Mouse (Mus musculus) ES-E14 (cell line): ENCODE results near the gene Ost4. TPM values are rescaled to one million over a fixed set of nuclear protein-coding genes. Genes with fewer than 3 reads are reported as not detected.

Experiments used
- DNase-seq: peaks from one replicate; pipeline ENCODE4 v3.0.0-alpha.2; 2013; ENCODE audit warnings: low read depth, low spot score
- H3K27ac ChIP-seq: 2 replicates; pipeline ENCODE4 v1.5.1; 2012; ENCODE audit warnings: low read depth, mild to moderate bottlenecking, low read length, moderate library complexity, mixed read lengths; ENCODE audit not compliant: poor library complexity, insufficient read depth, severe bottlenecking
- H3K36me3 ChIP-seq: 2 replicates; pipeline ENCODE4 v1.6.1; 2012; ENCODE audit warnings: mild to moderate bottlenecking, low read length, moderate library complexity, mixed read lengths; ENCODE audit not compliant: control insufficient read depth, poor library complexity, insufficient read depth, severe bottlenecking
- H3K4me1 ChIP-seq, 2 experiments: fragments of 150-350 bp in 1 of 2; sonication (generic) in 1 of 2; 2 replicates each; pipeline ENCODE4 v1.6.1; 2012; ENCODE audit warnings: low read length in 2 of 2, mild to moderate bottlenecking in 1 of 2, mixed read lengths in 1 of 2; ENCODE audit not compliant: control insufficient read depth in 2 of 2, insufficient read depth in 2 of 2, poor library complexity in 1 of 2
- H3K4me3 ChIP-seq, 2 experiments: fragments of 150-350 bp in 1 of 2; sonication (generic) in 1 of 2; 2 replicates each; pipeline ENCODE4 v1.5.1; 2012; ENCODE audit warnings: low read length in 2 of 2, low read depth in 1 of 2, mild to moderate bottlenecking in 1 of 2, mixed read lengths in 1 of 2; ENCODE audit not compliant: insufficient read depth in 1 of 2, poor library complexity in 1 of 2, severe bottlenecking in 1 of 2
- H3K9ac ChIP-seq: 2 replicates; pipeline ENCODE4 v1.6.1; 2012; ENCODE audit warnings: low read depth, mild to moderate bottlenecking, low read length, mixed read lengths; ENCODE audit not compliant: poor library complexity, insufficient read depth, severe bottlenecking
- H3K9me3 ChIP-seq: fragments of 150-350 bp; sonication (generic); 2 replicates; pipeline ENCODE4 v1.6.1; 2012; ENCODE audit warnings: low read depth, mild to moderate bottlenecking, low read length; ENCODE audit not compliant: control insufficient read depth, insufficient read depth
- CHD2 ChIP-seq: IDR thresholded peaks from 2 replicates; pipeline ENCODE4 v1.6.1; 2014; ENCODE audit warnings: mild to moderate bottlenecking, low read depth, low read length, inconsistent platforms
- HCFC1 ChIP-seq: IDR thresholded peaks from 2 replicates; pipeline ENCODE4 v1.6.1; 2012; ENCODE audit warnings: low read length, inconsistent platforms, borderline replicate concordance; ENCODE audit not compliant: insufficient read depth
- MAFK ChIP-seq: IDR thresholded peaks from 2 replicates; pipeline ENCODE4 v1.6.1; 2014; ENCODE audit warnings: mild to moderate bottlenecking, low read depth, low read length, inconsistent platforms; ENCODE audit not compliant: insufficient read depth
- ZC3H11A ChIP-seq: IDR thresholded peaks from 2 replicates; pipeline ENCODE4 v1.6.1; 2012; ENCODE audit warnings: low read depth, mild to moderate bottlenecking, inconsistent platforms, low read length, borderline replicate concordance
- ZNF384 ChIP-seq: IDR thresholded peaks from 2 replicates; pipeline ENCODE4 v1.6.1; 2012; ENCODE audit warnings: low read depth, low read length, inconsistent platforms
- in situ Hi-C, 2 experiments: fragments of 600-800 bp; cut with MboI; formaldehyde crosslinking; loops; one replicate each; pipeline ENCODE4 v1.15.1; 2025; ENCODE audit warnings: low sequenced_read_pairs in 2 of 2, inconsistent platforms in 1 of 2; ENCODE audit not compliant: unreplicated experiment in 2 of 2
- total RNA-seq: library from RNA; depleted of rRNA; stranded (reverse); fragments of 300-350 nt; gene quantifications from 2 replicates; pipeline ENCODE4 v1.2.3, GENCODE M21; 2012

Ost4 gene
- total RNA-seq, 1 experiment, result 229 TPM

DNA sequence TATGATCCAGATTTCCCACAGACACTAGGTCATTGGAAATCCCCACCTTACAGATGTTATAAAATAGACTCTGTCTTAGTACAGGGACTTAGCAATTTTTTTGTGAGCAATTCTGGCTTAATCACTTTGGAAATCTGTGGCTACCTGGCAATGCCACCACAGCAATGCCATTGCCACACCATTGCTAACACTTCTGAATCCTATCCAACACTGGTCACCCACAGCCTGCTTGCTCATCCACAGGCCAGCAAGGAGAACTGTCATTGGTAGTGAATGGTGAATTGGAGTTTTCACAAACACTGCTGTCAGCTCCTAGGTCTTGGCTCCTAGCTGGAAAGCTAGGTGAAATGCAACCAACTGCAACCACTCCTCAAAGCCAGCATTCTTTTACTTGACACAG is 2.9 kb upstream of the Ost4 start:
- Histone ChIP-seq H3K9me3 (no peaks in the 10 kb centered on the region), H3K9ac (no peak overlapping the region), H3K4me3 (no peak overlapping the region), H3K27ac (no peak overlapping the region), H3K36me3 (peaks cover 5% of the 10 kb centered on the region; the same call in 1 of the 2 replicates), H3K4me1 (peaks cover 7 to 20% of the 10 kb centered on the region in 2 experiments; a peak in 3 of 4 replicates)
- DNase-seq, result no peak
- in situ Hi-C loops, result no loop called here
- TF ChIP-seq MAFK, result no peak
- no peak for TF ChIP-seq ZNF384
- no peak for TF ChIP-seq ZC3H11A
- TF ChIP-seq CHD2, result no peak
- no peak for TF ChIP-seq HCFC1

DNA sequence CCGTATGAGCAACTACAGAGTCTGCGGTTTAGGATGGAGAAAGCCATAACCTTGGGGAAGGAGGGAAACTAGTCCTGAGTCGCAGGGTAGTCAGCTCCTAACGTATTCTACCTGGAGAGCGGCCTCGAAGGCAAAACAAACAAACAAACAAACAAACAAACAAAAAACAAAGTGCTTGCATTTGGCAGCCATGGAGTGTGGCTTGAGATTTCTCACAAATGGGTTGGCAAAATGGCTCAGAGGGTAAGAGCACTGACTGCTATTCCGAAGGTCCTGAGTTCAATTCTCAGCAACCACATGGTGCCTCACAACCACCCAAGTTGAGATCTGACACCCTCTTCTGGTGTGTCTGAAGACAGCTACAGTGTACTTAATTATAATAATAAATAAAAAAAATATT is 2.3 kb upstream of the Ost4 start:
- in situ Hi-C loops, result no loop called here
- DNase-seq, result no peak
- peaks cover 8% of the 10 kb centered on the region; the same call in 1 of the 2 replicates for H3K36me3 ChIP-seq
- TF ChIP-seq HCFC1, result no peak
- no peak for TF ChIP-seq CHD2
- no peak for TF ChIP-seq ZNF384
- TF ChIP-seq MAFK, result no peak
- TF ChIP-seq ZC3H11A, result no peak
- H3K27ac ChIP-seq, result no peak overlapping the region
- no peaks in the 10 kb centered on the region for H3K9me3 ChIP-seq
- peaks cover 7 to 18% of the 10 kb centered on the region in 2 experiments; a peak in 3 of 4 replicates for H3K4me1 ChIP-seq
- H3K4me3 ChIP-seq, result no peak overlapping the region
- no peak overlapping the region for H3K9ac ChIP-seq

DNA sequence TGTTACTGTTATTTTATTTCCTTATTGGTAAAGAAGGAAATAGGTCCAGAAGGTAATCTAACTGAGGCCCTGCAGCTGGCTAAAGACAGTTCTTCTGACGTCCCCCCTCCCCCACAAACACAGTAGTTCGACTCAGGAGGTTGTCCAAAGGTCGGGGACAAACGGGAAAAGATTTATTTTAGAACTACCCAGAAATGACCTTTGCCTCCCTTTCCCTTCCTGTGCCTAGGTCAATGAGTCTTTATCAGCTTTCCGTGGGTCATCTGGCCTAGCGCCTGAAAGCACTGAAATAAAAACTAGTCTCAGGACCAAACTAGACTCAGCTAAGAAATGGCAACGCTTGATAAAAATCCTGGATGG is 1.7 kb upstream of the Ost4 start:
- Histone ChIP-seq H3K9me3 (no peaks in the 10 kb centered on the region), H3K4me3 (no peak overlapping the region), H3K4me1 (peaks cover 7 to 18% of the 10 kb centered on the region in 2 experiments; a peak in 3 of 4 replicates), H3K9ac (no peak overlapping the region), H3K36me3 (peaks cover 14% of the 10 kb centered on the region), H3K27ac (no peak overlapping the region)
- in situ Hi-C loops, result no loop called here
- TF ChIP-seq MAFK, result no peak
- TF ChIP-seq HCFC1, result no peak
- no peak for TF ChIP-seq CHD2
- TF ChIP-seq ZC3H11A, result no peak
- TF ChIP-seq ZNF384, result no peak
- no peak for DNase-seq

DNA sequence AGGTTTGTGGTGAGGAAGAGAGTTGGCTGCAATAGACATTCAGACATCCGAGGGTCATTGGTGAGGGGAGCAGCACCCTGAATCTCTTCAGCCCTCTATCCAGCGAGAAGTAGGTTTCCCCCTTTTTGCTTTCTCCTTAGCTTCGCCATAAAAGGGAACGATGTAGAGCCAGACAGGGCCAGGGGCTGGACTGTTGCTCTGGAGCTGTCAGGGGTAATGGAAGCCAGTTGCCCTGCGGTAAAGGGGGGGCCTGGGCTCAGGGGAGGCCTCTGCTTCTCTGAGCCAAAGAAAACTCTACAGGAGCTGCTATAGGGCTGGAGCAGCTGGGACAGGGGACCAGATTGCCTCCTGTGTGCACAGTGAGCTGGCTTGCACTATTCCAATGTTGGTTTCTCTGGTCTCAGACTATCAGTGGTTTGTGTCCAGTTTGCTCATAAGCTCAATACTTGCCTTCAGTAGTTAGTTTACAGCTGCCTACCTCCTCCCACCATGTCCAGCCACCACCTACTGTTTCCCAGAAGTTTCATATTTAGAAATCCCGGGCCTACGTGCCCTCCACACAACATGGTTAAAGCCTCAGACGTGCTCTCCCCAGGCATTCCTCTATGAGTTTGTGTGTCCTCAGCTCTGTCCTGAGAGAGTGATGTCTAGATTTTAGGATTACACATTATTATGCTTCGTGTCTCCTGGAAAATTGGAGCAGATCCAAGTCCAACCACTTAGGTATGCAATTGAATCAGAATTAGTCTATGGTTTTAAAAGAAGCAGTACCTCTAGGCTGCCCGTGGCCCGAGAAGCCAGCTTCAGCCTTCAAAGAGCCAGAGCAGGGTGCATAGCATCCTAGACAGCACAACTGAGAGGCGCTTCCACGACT is 1.1 kb upstream of the Ost4 start:
- Histone ChIP-seq H3K4me3 (peak overlapping the region; percentile 62 to 71; a peak in 3 of 4 replicates), H3K9ac (peak overlapping the region; percentile 61; the same call in 1 of the 2 replicates), H3K9me3 (no peaks in the 10 kb centered on the region), H3K36me3 (peaks cover 17% of the 10 kb centered on the region), H3K4me1 (peaks cover 7 to 18% of the 10 kb centered on the region in 2 experiments; a peak in 3 of 4 replicates), H3K27ac (no peak overlapping the region)
- TF ChIP-seq CHD2 (no peak), HCFC1 (no peak), ZNF384 (no peak), MAFK (no peak), ZC3H11A (no peak)
- no peak for DNase-seq
- in situ Hi-C loops, result no loop called here
